Mouse (Mus musculus): ENCODE results near the gene Mcf2l. TPM values are rescaled to one million over a fixed set of nuclear protein-coding genes. Genes with fewer than 3 reads are reported as not detected.

Gene Mcf2l
- total RNA-seq, 1 experiment: 16.0 TPM

GRCm38 (mm10) chr8:12955362-12955879 lies 81.8 kb downstream of the Mcf2l start:
- no peak overlapping the region for H3K4me3 ChIP-seq (ENCODE audit: insufficient read depth in 1 of 2, low read depth in 1 of 2, low read length in 2 of 2, poor library complexity in 1 of 2, severe bottlenecking in 1 of 2)
- H3K9ac ChIP-seq (ENCODE audit: insufficient read depth, low read depth, low read length, poor library complexity, severe bottlenecking): no peak overlapping the region
- no peak overlapping the region for H3K27ac ChIP-seq (ENCODE audit: insufficient read depth, low read depth, low read length, poor library complexity, severe bottlenecking)
- peaks cover 0 to 7% of the 10 kb centered on the region in 2 experiments; a peak in 1 of 4 replicates for H3K4me1 ChIP-seq (ENCODE audit: control insufficient read depth in 2 of 2, insufficient read depth in 2 of 2, low read length in 2 of 2, poor library complexity in 1 of 2)
- no peak for TF ChIP-seq ZC3H11A (IDR thresholded peaks at IDR 0.05; ENCODE audit: borderline replicate concordance, low read depth, low read length)
- TF ChIP-seq HCFC1 (IDR thresholded peaks at IDR 0.05; ENCODE audit: borderline replicate concordance, insufficient read depth, low read length): no peak
- no peak for TF ChIP-seq MAFK (IDR thresholded peaks at IDR 0.05; ENCODE audit: insufficient read depth, low read depth, low read length)
- TF ChIP-seq ZNF384 (IDR thresholded peaks at IDR 0.05; ENCODE audit: low read depth, low read length): no peak
- no peak for TF ChIP-seq CHD2 (IDR thresholded peaks at IDR 0.05; ENCODE audit: low read depth, low read length)
- no peaks in the 10 kb centered on the region for H3K9me3 ChIP-seq (ENCODE audit: control insufficient read depth, insufficient read depth, low read depth, low read length)
- in situ Hi-C loops (cut with MboI; ENCODE audit: low sequenced_read_pairs in 2 of 2, unreplicated experiment in 2 of 2): no loop called here
- no peaks in the 10 kb centered on the region for H3K36me3 ChIP-seq (ENCODE audit: control insufficient read depth, insufficient read depth, low read length, poor library complexity, severe bottlenecking)
- no peak for DNase-seq (ENCODE audit: low read depth, low spot score)

- H3K9ac ChIP-seq (ENCODE audit: insufficient read depth, low read depth, low read length, poor library complexity, severe bottlenecking): no peak overlapping the region
- DNase-seq (ENCODE audit: low read depth, low spot score): no peak
- in situ Hi-C loops (cut with MboI; ENCODE audit: low sequenced_read_pairs in 2 of 2, unreplicated experiment in 2 of 2): no loop called here
- H3K9me3 ChIP-seq (ENCODE audit: control insufficient read depth, insufficient read depth, low read depth, low read length): no peaks in the 10 kb centered on the region
- no peak overlapping the region for H3K27ac ChIP-seq (ENCODE audit: insufficient read depth, low read depth, low read length, poor library complexity, severe bottlenecking)
- peaks cover 0 to 4% of the 10 kb centered on the region in 2 experiments; a peak in 1 of 4 replicates for H3K4me1 ChIP-seq (ENCODE audit: control insufficient read depth in 2 of 2, insufficient read depth in 2 of 2, low read length in 2 of 2, poor library complexity in 1 of 2)
- no peaks in the 10 kb centered on the region for H3K36me3 ChIP-seq (ENCODE audit: control insufficient read depth, insufficient read depth, low read length, poor library complexity, severe bottlenecking)
- H3K4me3 ChIP-seq (ENCODE audit: insufficient read depth in 1 of 2, low read depth in 1 of 2, low read length in 2 of 2, poor library complexity in 1 of 2, severe bottlenecking in 1 of 2): no peak overlapping the region
- no peak for TF ChIP-seq MAFK (IDR thresholded peaks at IDR 0.05; ENCODE audit: insufficient read depth, low read depth, low read length)
Observed at GRCm38 (mm10) chr8:12955880-12956279, 82.3 kb downstream of the Mcf2l start.

- no peaks in the 10 kb centered on the region for H3K9me3 ChIP-seq (ENCODE audit: control insufficient read depth, insufficient read depth, low read depth, low read length)
- no peak overlapping the region for H3K9ac ChIP-seq (ENCODE audit: insufficient read depth, low read depth, low read length, poor library complexity, severe bottlenecking)
- no peak overlapping the region for H3K4me3 ChIP-seq (ENCODE audit: insufficient read depth in 1 of 2, low read depth in 1 of 2, low read length in 2 of 2, poor library complexity in 1 of 2, severe bottlenecking in 1 of 2)
- no peak for TF ChIP-seq CHD2 (IDR thresholded peaks at IDR 0.05; ENCODE audit: low read depth, low read length)
- TF ChIP-seq MAFK (IDR thresholded peaks at IDR 0.05; ENCODE audit: insufficient read depth, low read depth, low read length): no peak
- TF ChIP-seq HCFC1 (IDR thresholded peaks at IDR 0.05; ENCODE audit: borderline replicate concordance, insufficient read depth, low read length): no peak
- TF ChIP-seq ZC3H11A (IDR thresholded peaks at IDR 0.05; ENCODE audit: borderline replicate concordance, low read depth, low read length): no peak
- no peak for TF ChIP-seq ZNF384 (IDR thresholded peaks at IDR 0.05; ENCODE audit: low read depth, low read length)
- in situ Hi-C loops (cut with MboI; ENCODE audit: low sequenced_read_pairs in 2 of 2, unreplicated experiment in 2 of 2): no loop called here
- DNase-seq (ENCODE audit: low read depth, low spot score): no peak
- H3K4me1 ChIP-seq (ENCODE audit: control insufficient read depth in 2 of 2, insufficient read depth in 2 of 2, low read length in 2 of 2, poor library complexity in 1 of 2): peaks cover 0 to 3% of the 10 kb centered on the region in 2 experiments; a peak in 1 of 4 replicates
- H3K27ac ChIP-seq (ENCODE audit: insufficient read depth, low read depth, low read length, poor library complexity, severe bottlenecking): no peak overlapping the region
- H3K36me3 ChIP-seq (ENCODE audit: control insufficient read depth, insufficient read depth, low read length, poor library complexity, severe bottlenecking): no peaks in the 10 kb centered on the region
Observed at GRCm38 (mm10) chr8:12956941-12957340, 83.3 kb downstream of the Mcf2l start.

- Histone ChIP-seq H3K4me1 (ENCODE audit: control insufficient read depth in 2 of 2, insufficient read depth in 2 of 2, low read length in 2 of 2, poor library complexity in 1 of 2) (peaks cover 0 to 3% of the 10 kb centered on the region in 2 experiments; a peak in 1 of 4 replicates), H3K36me3 (ENCODE audit: control insufficient read depth, insufficient read depth, low read length, poor library complexity, severe bottlenecking) (no peaks in the 10 kb centered on the region), H3K9me3 (ENCODE audit: control insufficient read depth, insufficient read depth, low read depth, low read length) (no peaks in the 10 kb centered on the region), H3K9ac (ENCODE audit: insufficient read depth, low read depth, low read length, poor library complexity, severe bottlenecking) (no peak overlapping the region), H3K4me3 (ENCODE audit: insufficient read depth in 1 of 2, low read depth in 1 of 2, low read length in 2 of 2, poor library complexity in 1 of 2, severe bottlenecking in 1 of 2) (no peak overlapping the region), H3K27ac (ENCODE audit: insufficient read depth, low read depth, low read length, poor library complexity, severe bottlenecking) (no peak overlapping the region)
- DNase-seq (ENCODE audit: low read depth, low spot score): no peak
- TF ChIP-seq ZC3H11A (IDR thresholded peaks at IDR 0.05; ENCODE audit: borderline replicate concordance, low read depth, low read length): no peak
- no peak for TF ChIP-seq ZNF384 (IDR thresholded peaks at IDR 0.05; ENCODE audit: low read depth, low read length)
- no peak for TF ChIP-seq MAFK (IDR thresholded peaks at IDR 0.05; ENCODE audit: insufficient read depth, low read depth, low read length)
- no peak for TF ChIP-seq HCFC1 (IDR thresholded peaks at IDR 0.05; ENCODE audit: borderline replicate concordance, insufficient read depth, low read length)
- TF ChIP-seq CHD2 (IDR thresholded peaks at IDR 0.05; ENCODE audit: low read depth, low read length): no peak
- in situ Hi-C loops (cut with MboI; ENCODE audit: low sequenced_read_pairs in 2 of 2, unreplicated experiment in 2 of 2): no loop called here
Observed at GRCm38 (mm10) chr8:12957419-12957818, 83.8 kb downstream of the Mcf2l start.

- no peaks in the 10 kb centered on the region for H3K9me3 ChIP-seq (ENCODE audit: control insufficient read depth, insufficient read depth, low read depth, low read length)
- DNase-seq (ENCODE audit: low read depth, low spot score): no peak
- H3K4me3 ChIP-seq (ENCODE audit: insufficient read depth in 1 of 2, low read depth in 1 of 2, low read length in 2 of 2, poor library complexity in 1 of 2, severe bottlenecking in 1 of 2): no peak overlapping the region
- no peaks in the 10 kb centered on the region for H3K36me3 ChIP-seq (ENCODE audit: control insufficient read depth, insufficient read depth, low read length, poor library complexity, severe bottlenecking)
- peaks cover 0 to 3% of the 10 kb centered on the region in 2 experiments; a peak in 1 of 4 replicates for H3K4me1 ChIP-seq (ENCODE audit: control insufficient read depth in 2 of 2, insufficient read depth in 2 of 2, low read length in 2 of 2, poor library complexity in 1 of 2)
- H3K9ac ChIP-seq (ENCODE audit: insufficient read depth, low read depth, low read length, poor library complexity, severe bottlenecking): no peak overlapping the region
- no peak overlapping the region for H3K27ac ChIP-seq (ENCODE audit: insufficient read depth, low read depth, low read length, poor library complexity, severe bottlenecking)
- in situ Hi-C loops (cut with MboI; ENCODE audit: low sequenced_read_pairs in 2 of 2, unreplicated experiment in 2 of 2): no loop called here
- TF ChIP-seq MAFK (IDR thresholded peaks at IDR 0.05; ENCODE audit: insufficient read depth, low read depth, low read length): no peak
- TF ChIP-seq ZNF384 (IDR thresholded peaks at IDR 0.05; ENCODE audit: low read depth, low read length): no peak
Observed at GRCm38 (mm10) chr8:12960609-12961008, 87.0 kb downstream of the Mcf2l start.
